Mouse (Mus musculus) forebrain, postnatal 0 days (tissue): ENCODE results near the gene Foxk1. TPM values are rescaled to one million over a fixed set of nuclear protein-coding genes. Genes with fewer than 3 reads are reported as not detected.

Experiments
- ATAC-seq: fragments of 200-750 bp; cut with Nextera tagmentation; 2 replicates; pipeline ENCODE4 v1.8.0; 2017; ENCODE audit warnings: mild to moderate bottlenecking, moderate library complexity
- DNase-seq: peaks from one replicate; pipeline ENCODE4 v3.0.0-alpha.2; 2015
- H3K27ac ChIP-seq: fragments of 300-500 bp; sonication (generic); 2 replicates; pipeline ENCODE4 v1.5.1; 2014; ENCODE audit warnings: low read depth, mild to moderate bottlenecking, antibody characterized with exemption, low read length, moderate library complexity, mixed read lengths
- H3K27me3 ChIP-seq: fragments of 300-500 bp; sonication (generic); 2 replicates; pipeline ENCODE4 v1.6.1; 2014; ENCODE audit warnings: mild to moderate bottlenecking, low read length, mixed read lengths; ENCODE audit not compliant: insufficient read depth
- H3K36me3 ChIP-seq: fragments of 300-500 bp; sonication (generic); 2 replicates; pipeline ENCODE4 v1.6.1; 2014; ENCODE audit warnings: mild to moderate bottlenecking, moderate library complexity; ENCODE audit not compliant: insufficient read depth
- H3K4me1 ChIP-seq: fragments of 300-500 bp; sonication (generic); 2 replicates; pipeline ENCODE4 v1.6.1; 2014; ENCODE audit warnings: antibody characterized with exemption; ENCODE audit not compliant: insufficient read depth
- H3K4me2 ChIP-seq: fragments of 300-500 bp; sonication (generic); 2 replicates; pipeline ENCODE4 v1.6.1; 2014; ENCODE audit warnings: low read depth, mild to moderate bottlenecking, moderate library complexity
- H3K4me3 ChIP-seq: fragments of 300-500 bp; sonication (generic); 2 replicates; pipeline ENCODE4 v1.5.1; 2014; ENCODE audit warnings: low read depth, low read length, mixed read lengths
- H3K9ac ChIP-seq: fragments of 300-500 bp; sonication (generic); 2 replicates; pipeline ENCODE4 v1.6.1; 2014; ENCODE audit warnings: mild to moderate bottlenecking
- H3K9me3 ChIP-seq: fragments of 300-500 bp; sonication (generic); 2 replicates; pipeline ENCODE4 v1.6.1; 2016; ENCODE audit warnings: low read length
- CTCF ChIP-seq: sonication (generic); IDR thresholded peaks from 2 replicates; pipeline ENCODE4 v1.5.1; 2016; ENCODE audit warnings: antibody characterized with exemption, control low read depth, low read depth
- WGBS: fragments of 180-500 bp; shearing (Covaris S2); extraction: QIAGEN DNeasy Blood & Tissue Kit; methylation state at CpG from one replicate; pipeline ENCODE4 v1.1.7; 2014; 5-methylcytosine and 5-hydroxymethylcytosine counted together
- polyA plus RNA-seq: library from polyadenylated mRNA; unstranded; fragments of >200 nt; fragmentation: Nextera tagmentation; extraction: Ambion mirVana; gene quantifications from 2 replicates; pipeline ENCODE4 v1.2.1, GENCODE M21; 2015
- total RNA-seq: library from RNA; depleted of rRNA; stranded (reverse); fragments of >200 nt; gene quantifications from 2 replicates; pipeline ENCODE4 v1.2.3, GENCODE M21; 2014

Gene Foxk1
- total and polyA plus RNA-seq, 2 experiments from 2014 or later, result 5.0 to 19.0 TPM

- no peak overlapping the region for H3K27ac ChIP-seq
- DNase-seq (no peak), ATAC-seq (peak; percentile 34; the same call in 1 of the 2 replicates)
- H3K4me2 ChIP-seq, result no peak overlapping the region
- 0 out of 2 replicates have a peak overlapping the region, but pooled peaks have one; percentile 6 for H3K9ac ChIP-seq
- H3K4me3 ChIP-seq, result no peak overlapping the region
- no peaks in the 10 kb centered on the region for H3K27me3 ChIP-seq
- no peak for TF ChIP-seq CTCF
- H3K4me1 ChIP-seq, result peaks cover 3% of the 10 kb centered on the region; the same call in 1 of the 2 replicates
- 53% methylated on average over 5 of the region's 5 CpGs for WGBS
- H3K36me3 ChIP-seq, result peaks cover 23% of the 10 kb centered on the region
- no peaks in the 10 kb centered on the region for H3K9me3 ChIP-seq
Observed at GRCm38 (mm10) chr5:142434052-142434451, 32.8 kb downstream of the Foxk1 start.

GRCm38 (mm10) chr5:142435736-142436135 is 34.4 kb downstream of the Foxk1 start:
- no peaks in the 10 kb centered on the region for H3K27me3 ChIP-seq
- H3K4me1 ChIP-seq, result peaks cover 9% of the 10 kb centered on the region
- WGBS, result 98% methylated on average over 15 of the region's 15 CpGs
- DNase-seq, result no peak
- H3K4me3 ChIP-seq, result no peak overlapping the region
- H3K4me2 ChIP-seq, result no peak overlapping the region
- no peak for TF ChIP-seq CTCF
- H3K9ac ChIP-seq, result no peak overlapping the region
- peaks cover 23% of the 10 kb centered on the region for H3K36me3 ChIP-seq
- H3K9me3 ChIP-seq, result no peaks in the 10 kb centered on the region
- ATAC-seq, result no peak
- H3K27ac ChIP-seq, result no peak overlapping the region

- Histone ChIP-seq H3K27me3 (no peaks in the 10 kb centered on the region), H3K4me3 (no peak overlapping the region), H3K4me1 (peaks cover 9% of the 10 kb centered on the region), H3K27ac (no peak overlapping the region), H3K4me2 (no peak overlapping the region), H3K9ac (no peak overlapping the region), H3K9me3 (no peaks in the 10 kb centered on the region), H3K36me3 (peaks cover 23% of the 10 kb centered on the region)
- TF ChIP-seq CTCF, result no peak
- WGBS, result 90% methylated on average over 16 of the region's 16 CpGs
- DNase-seq (no peak), ATAC-seq (no peak)
Observed at GRCm38 (mm10) chr5:142438380-142438938, 37.2 kb downstream of the Foxk1 start.

- peaks cover 20% of the 10 kb centered on the region for H3K36me3 ChIP-seq
- peaks cover 6% of the 10 kb centered on the region for H3K4me1 ChIP-seq
- peak; percentile 44; the same call in 1 of the 2 replicates for ATAC-seq
- H3K9ac ChIP-seq, result peak overlapping the region; percentile 37; the same call in 1 of the 2 replicates
- no peaks in the 10 kb centered on the region for H3K27me3 ChIP-seq
- 5% methylated on average over 12 of the region's 12 CpGs for WGBS
- H3K4me2 ChIP-seq, result peak overlapping the region; percentile 52
- no peak for DNase-seq
- no peaks in the 10 kb centered on the region for H3K9me3 ChIP-seq
- peak overlapping the region; percentile 24; the same call in 1 of the 2 replicates for H3K4me3 ChIP-seq
- peak overlapping the region; percentile 21; the same call in 1 of the 2 replicates for H3K27ac ChIP-seq
- TF ChIP-seq CTCF, result no peak
Observed at GRCm38 (mm10) chr5:142439911-142440432, 38.7 kb downstream of the Foxk1 start.

GRCm38 (mm10) chr5:142440451-142441147 is 39.3 kb downstream of the Foxk1 start:
- H3K9me3 ChIP-seq, result no peaks in the 10 kb centered on the region
- 0 out of 2 replicates have a peak overlapping the region, but pooled peaks have one; percentile 37 for H3K9ac ChIP-seq
- WGBS, result 1% methylated on average over 18 of the region's 19 CpGs
- H3K36me3 ChIP-seq, result peaks cover 14% of the 10 kb centered on the region
- peak; percentile 55 for DNase-seq
- peaks cover 9% of the 10 kb centered on the region for H3K4me1 ChIP-seq
- no peak for TF ChIP-seq CTCF
- peak overlapping the region; percentile 50; the same call in 1 of the 2 replicates for H3K27ac ChIP-seq
- peak overlapping the region; percentile 52 for H3K4me2 ChIP-seq
- H3K4me3 ChIP-seq, result peak overlapping the region; percentile 24
- no peaks in the 10 kb centered on the region for H3K27me3 ChIP-seq
- peak; percentile 87 for ATAC-seq

GRCm38 (mm10) chr5:142441332-142442044 is 40.2 kb downstream of the Foxk1 start:
- Histone ChIP-seq H3K27me3 (no peaks in the 10 kb centered on the region), H3K27ac (peak overlapping the region; percentile 50; the same call in 1 of the 2 replicates), H3K4me3 (no peak overlapping the region), H3K9ac (no peak overlapping the region), H3K4me1 (peaks cover 9% of the 10 kb centered on the region), H3K4me2 (no peak overlapping the region), H3K9me3 (no peaks in the 10 kb centered on the region), H3K36me3 (peaks cover 6% of the 10 kb centered on the region; the same call in 1 of the 2 replicates)
- 66% methylated on average over 22 of the region's 22 CpGs for WGBS
- no peak for TF ChIP-seq CTCF
- no peak for ATAC-seq
- no peak for DNase-seq
